Mouse (Mus musculus) erythroid progenitor cell, adult 5-6 weeks (primary cell): ENCODE measurements around the gene Ly6g6d. TPM values are rescaled to one million over a fixed set of nuclear protein-coding genes. Genes with fewer than 3 reads are reported as not detected.
"Not testable (repeated sequence)": the region's sequence is repeated elsewhere in the genome, so short reads cannot be mapped to it uniquely, and the experiment has no call there.

Source experiments
- ATAC-seq: replicated peaks from 2 replicates; pipeline ENCODE4 v1.8.0; 2016; ENCODE audit warnings: moderate number of reproducible peaks, mild to moderate bottlenecking, moderate TSS enrichment, inconsistent platforms; ENCODE audit not compliant: poor library complexity, low FRiP score, severe bottlenecking
- total RNA-seq, 2 experiments: library from RNA; stranded (forward) in 1 of 2; stranded (reverse) in 1 of 2; fragments of 150-400 nt in 1 of 2; fragments of 186-747, 209-891 nt in 1 of 2; gene quantifications; 2 replicates each; pipeline versions ENCODE4 v1.2.3 to v1.2.4; 2015 to 2017; ENCODE audit warnings: low replicate concordance in 2 of 2

Gene Ly6g6d
- not detected in 2 replicates for total RNA-seq (2015; ENCODE audit: low replicate concordance)
- not detected in 2 replicates for total RNA-seq (2017; ENCODE audit: low replicate concordance)

- ATAC-seq, result no peak
Measured at GRCm38 (mm10) chr17:35077786-35078233, at the start of gene Ly6g6d. Ly6g6d (minus strand) TSS chr17:35078065.

GRCm38 (mm10) chr17:35127017-35127416 lies 49.2 kb upstream of the Ly6g6d start:
- no peak for ATAC-seq

DNA sequence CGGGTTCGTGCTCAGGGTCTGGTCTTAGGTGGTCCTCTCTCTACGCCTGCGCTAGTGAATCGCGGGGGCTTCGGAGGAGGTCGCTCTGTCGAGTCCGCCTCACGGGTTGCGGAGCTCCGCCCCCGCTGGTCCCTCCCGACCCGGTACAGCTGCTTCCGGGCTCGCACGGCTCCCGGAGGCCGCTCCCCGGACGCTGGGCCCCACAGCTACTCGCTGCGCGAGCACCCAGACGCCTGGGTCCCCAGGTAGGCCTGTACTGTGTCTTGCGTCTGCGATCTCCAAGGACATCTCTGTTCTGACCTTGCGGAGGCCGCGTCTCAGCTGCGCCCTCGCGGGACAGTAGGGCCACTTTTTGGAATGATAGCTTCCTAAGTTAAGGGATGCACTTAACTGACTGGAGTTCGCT lies 48.3 kb upstream of the Ly6g6d start, which contains the start of gene D17H6S53E:
TSS of gene D17H6S53E (plus strand) at position 168 of the 406 bp plus-strand sequence.
- ATAC-seq, result peak; percentile 80

- ATAC-seq, result no peak
Measured at GRCm38 (mm10) chr17:35125578-35125977, 47.7 kb upstream of the Ly6g6d start.

DNA sequence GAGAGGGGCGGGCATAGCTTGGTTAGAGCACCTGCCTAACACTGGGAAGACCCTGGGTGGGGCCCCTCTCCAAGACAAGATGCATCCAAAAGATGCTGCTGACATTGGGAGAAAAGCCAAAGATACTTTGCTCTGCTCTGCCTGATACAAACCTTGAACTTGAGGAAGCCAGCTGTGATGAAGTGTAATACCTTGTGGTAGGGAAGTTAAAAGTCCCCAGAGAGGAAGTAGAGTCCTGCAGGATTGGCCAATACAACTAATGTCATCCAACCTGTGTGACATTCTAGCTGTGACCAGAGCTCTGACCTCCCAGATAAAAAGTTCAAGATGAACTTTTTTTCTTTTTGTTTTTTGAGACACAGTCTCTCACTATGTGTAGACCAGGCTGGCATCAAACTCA lies 47.2 kb upstream of the Ly6g6d start:
- ATAC-seq, result no peak

DNA sequence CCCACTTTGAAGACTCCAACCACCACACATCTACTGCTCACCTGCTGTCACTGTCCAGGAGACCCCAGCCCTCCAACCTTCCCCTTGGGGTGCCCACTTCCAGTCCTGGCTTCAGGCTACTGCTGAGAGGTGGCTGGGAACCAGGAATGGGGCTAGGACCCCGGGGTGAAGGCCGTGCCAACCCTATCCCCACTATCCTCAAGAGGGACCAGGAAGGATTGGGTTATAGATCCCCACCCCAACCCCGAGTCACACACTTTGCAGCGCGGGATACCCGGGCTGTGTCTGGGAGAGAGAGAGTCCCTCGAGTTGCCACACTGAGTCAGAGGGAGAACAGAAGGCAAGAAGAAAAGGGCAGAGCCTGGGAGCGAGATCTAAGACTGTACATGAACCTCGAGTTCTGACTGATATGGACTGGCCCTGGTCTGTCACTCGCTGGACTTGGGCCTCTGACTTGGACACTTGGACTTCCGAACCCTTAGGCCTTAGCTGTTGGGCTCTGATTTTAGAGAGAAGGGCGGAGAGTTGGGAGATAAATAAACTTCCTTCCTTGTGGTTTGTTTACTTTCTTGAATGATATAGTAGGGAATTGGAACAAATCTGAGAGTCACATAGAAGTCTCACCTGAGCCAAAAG lies 46.5 kb upstream of the Ly6g6d start:
- not testable (repeated sequence) for ATAC-seq

DNA sequence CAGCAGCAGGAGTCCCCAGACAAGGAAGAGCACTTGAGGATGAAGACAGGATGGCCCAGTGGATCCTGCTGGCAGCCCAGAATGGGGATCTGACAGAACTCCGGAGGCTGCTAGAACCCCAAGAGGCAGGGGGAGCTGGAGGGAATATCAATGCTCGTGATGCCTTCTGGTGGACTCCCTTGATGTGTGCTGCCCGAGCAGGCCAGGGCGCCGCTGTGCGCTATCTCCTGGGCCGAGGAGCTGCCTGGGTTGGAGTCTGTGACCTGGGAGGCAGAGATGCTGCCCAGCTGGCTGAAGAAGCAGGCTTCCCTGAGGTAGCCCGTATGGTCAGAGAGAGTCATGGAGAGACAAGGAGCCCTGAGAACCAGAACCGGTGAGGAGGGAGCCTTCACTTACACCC lies 45.4 kb upstream of the Ly6g6d start:
- not testable (repeated sequence) for ATAC-seq

DNA sequence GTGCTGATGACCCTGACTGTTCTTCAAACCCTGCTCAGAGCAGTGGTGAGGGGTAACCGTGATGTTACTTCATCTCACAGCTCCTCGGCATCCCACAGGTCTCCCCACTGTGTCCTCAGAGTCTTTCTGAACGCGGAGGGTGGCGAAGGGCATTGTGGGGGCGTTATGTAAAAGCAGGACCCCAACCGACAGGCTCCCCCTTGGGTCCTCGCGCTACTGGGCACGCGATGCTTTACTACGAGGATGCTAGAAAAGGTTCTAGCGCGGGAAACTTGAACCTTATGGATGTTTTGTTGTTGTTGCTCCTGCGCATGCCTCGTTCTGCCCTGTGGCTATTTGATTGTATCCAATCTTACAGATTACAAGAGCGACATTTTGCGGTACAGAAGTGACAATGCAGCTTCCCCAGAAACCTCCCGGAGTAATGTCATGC lies 44.0 kb upstream of the Ly6g6d start, which contains the start of gene Csnk2b:
TSS of gene Csnk2b (minus strand) at position 183 of the 433 bp plus-strand sequence.
- ATAC-seq, result 0 out of 2 replicates have a peak, but pooled peaks have one; percentile 0

DNA sequence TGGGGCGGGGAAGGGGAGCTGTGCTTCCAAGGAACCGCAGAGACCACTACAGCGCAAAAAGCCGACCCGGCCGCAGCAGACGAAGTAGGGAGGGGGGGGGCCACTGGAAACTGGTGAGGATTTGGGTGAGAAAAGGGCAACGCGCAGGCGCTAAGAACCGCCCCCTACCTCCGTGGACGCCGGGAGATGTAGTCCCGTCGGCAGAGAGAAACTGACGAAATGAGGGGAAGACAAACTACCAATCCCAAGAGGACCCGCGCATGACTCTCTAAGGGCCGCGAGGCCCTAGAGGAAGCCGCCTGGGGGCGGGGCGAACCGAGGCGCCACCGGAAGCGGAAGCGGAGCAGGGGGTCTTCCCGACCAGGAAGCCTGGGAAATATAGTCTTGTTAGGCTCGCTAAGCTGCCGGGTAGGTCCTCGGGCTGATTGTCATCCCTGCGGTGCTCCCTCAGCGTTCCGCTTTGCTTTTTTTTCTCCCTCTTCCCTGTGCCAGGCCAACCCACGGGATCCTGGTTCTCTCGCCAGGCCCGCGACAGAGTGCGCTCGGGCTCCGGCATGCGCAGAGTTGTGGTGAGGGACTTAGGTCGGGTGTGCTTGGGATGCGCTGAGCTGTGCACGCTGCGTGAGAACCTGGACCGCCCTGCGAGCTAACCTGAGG lies 43.4 kb upstream of the Ly6g6d start, which contains the start of gene Gpank1:
TSS of gene Gpank1 (plus strand) at position 313 of the 657 bp plus-strand sequence.
- ATAC-seq, result peak; percentile 93

- ATAC-seq, result peak; percentile 52
Measured at GRCm38 (mm10) chr17:35120745-35121142, 42.9 kb upstream of the Ly6g6d start.

GRCm38 (mm10) chr17:35115046-35116019 lies 37.5 kb upstream of the Ly6g6d start, which contains the start of gene Ly6g5b:
Ly6g5b (minus strand) TSS chr17:35115428.
- ATAC-seq, result no peak

DNA sequence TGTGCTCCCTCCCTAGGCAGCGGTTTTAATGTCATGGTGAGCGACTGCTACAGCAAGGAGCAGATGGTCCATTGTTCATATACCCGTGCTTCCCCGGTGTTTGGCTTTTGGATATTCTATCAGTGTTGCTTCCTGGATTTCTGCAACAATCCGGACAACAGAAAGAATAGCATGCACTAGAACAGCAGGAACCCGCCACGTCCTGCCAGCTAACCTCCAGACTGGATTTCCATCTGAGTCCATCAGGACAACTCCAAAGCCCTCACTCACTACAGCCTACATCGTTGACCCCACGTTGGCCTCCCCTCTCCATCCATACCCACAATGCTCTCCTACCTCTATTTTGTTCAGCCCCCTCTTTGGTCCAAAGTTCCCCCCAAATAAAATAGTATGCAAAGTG lies 33.9 kb upstream of the Ly6g6d start:
- ATAC-seq, result no peak

DNA sequence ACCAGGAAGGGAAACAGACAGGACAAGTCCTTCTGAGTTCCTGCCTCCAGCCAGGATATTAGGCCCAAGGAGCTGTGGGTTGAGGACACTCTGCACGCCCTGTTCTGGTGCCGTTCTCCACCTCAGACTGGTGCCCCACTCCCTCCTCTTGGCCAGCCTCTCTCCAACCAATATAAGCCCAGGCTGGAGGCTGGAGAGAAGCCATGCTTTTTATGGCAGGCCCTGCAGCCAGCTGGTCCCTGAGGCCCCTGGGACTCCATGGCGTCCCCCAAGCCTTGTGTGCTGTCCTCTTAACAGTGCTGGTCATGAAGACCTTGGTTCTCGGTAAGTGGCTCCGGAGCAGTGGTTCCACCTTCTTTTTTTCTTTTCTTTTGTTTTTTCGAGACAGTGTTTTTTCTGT lies 30.2 kb upstream of the Ly6g6d start, which contains the start of gene Ly6g5c:
TSS of gene Ly6g5c (plus strand) at position 183 of the 400 bp plus-strand sequence.
- ATAC-seq, result no peak

GRCm38 (mm10) chr17:35106522-35106921 lies 28.7 kb upstream of the Ly6g6d start:
- no peak for ATAC-seq

DNA sequence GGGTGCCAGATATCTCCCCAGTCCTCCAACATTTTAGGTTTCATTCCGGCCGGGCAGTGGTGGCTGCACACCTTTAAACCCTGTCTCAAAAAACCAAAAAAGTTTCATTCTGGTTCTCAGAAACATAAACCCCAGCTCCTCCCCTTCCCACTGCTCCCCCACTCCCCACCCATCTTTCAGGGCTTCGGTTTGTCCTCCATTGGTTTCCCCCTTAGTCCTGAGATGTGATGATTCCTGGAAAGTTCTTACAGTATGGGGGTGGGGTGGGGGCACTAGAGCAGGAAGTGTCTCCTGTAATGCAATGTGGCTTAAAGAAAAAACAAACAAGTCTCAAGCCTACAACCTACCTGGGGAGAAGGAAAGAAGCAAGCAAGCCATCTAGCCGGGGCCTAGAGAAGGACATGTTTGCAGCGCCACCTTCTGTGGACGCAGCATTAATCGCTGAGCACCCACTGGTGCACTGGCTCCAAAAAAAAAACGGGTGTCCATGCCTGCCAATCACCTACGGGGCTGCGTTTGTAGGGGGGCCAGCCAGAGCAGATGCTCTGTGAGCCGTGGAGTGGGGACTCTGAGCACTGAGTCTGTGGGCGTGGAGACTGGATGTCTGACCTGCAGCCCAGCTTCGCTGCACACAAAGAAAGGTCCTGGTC lies 28.0 kb upstream of the Ly6g6d start:
- peak; percentile 54 for ATAC-seq

DNA sequence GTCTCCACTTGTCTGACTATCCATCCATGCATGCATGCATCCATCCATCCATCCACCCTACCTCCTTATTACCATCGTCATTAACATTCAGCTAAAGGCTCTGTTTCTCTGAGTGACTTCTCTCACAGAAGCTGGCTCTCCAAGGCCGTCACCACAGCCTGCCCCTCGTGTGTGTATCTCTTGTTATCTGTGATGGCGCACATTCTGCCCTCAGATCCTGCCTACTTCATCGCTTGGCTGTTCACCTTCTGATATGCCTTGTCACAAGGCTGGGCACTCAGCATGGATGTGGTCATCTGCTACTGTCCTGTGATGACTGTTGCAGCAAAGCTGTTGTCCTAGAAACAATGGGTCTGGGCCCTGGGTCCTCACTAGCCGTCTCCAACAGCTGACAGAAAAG lies 26.9 kb upstream of the Ly6g6d start:
- peak; percentile 89 for ATAC-seq

DNA sequence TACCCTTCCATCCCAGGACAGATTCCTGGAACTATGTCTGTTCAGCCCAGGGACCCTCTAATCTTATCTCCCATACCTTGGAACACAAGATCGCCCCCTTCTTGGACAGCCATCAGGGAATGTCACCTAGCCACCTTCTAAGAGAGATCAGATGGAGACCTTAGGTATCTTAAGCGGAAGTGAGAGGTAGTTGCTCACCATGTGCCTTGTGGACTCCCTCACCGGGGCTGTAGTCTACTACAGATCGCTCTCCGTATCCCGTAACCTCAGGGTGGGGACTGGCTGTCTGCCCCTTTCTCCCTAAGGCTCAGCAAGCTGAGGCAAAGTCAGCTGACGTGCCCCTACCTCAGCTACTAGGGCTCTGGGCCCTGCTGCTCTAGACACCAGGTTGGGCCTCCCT lies 26.2 kb upstream of the Ly6g6d start:
- ATAC-seq, result no peak

DNA sequence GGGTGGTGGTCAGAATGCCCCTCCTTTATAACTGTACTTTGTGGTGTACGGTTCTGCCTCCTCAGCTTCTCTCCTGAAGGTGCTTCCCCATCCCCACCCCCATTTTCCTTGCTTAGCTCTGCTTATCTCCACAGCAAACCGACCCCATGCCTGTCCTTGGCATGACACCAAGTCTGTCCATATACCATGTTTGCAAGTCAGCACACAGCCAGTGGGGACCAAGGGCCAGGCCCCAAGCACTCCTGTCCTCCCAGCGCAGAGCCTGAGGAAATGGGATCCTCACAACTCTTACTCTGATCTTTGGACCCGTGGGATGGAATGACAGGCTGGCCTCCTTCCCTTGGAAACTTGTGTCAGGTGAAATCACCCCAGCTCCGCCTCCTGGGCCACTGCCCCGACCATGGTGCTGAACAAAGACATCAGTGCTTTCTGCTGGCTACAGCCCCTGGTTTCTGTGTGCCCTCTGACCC lies 25.4 kb upstream of the Ly6g6d start:
- no peak for ATAC-seq

GRCm38 (mm10) chr17:35102299-35102698 lies 24.4 kb upstream of the Ly6g6d start:
- ATAC-seq, result no peak
